Mouse (Mus musculus) embryo, embryonic 11.5 days (tissue): ENCODE data around the gene Pnpla8.
A peak's percentile ranks its signal among the peaks of the same experiment; 100 is the strongest.
"Not testable (repeated sequence)": the region's sequence is repeated elsewhere in the genome, so short reads cannot be mapped to it uniquely, and the experiment has no call there.

ENCODE experiments used
- DNase-seq: peaks from one replicate; pipeline ENCODE4 v3.0.0-alpha.2; 2012; ENCODE audit warnings: low read depth, low spot score

Pnpla8 gene

GRCm38 (mm10) chr12:44221070-44221469 lies at the start of gene Pnpla8:
Gene Pnpla8 (plus strand): TSS chr12:44221370.
- DNase-seq, result not testable (repeated sequence)

GRCm38 (mm10) chr12:44176331-44177037 lies 44.7 kb upstream of the Pnpla8 start:
- no peak for DNase-seq

- no peak for DNase-seq
Measured at GRCm38 (mm10) chr12:44177038-44177355, 44.2 kb upstream of the Pnpla8 start.

GRCm38 (mm10) chr12:44181081-44181982 lies 39.8 kb upstream of the Pnpla8 start:
- DNase-seq, result peak; percentile 29

- DNase-seq, result no peak
Measured at GRCm38 (mm10) chr12:44197873-44198525, 23.2 kb upstream of the Pnpla8 start.

GRCm38 (mm10) chr12:44209141-44209823 lies 11.9 kb upstream of the Pnpla8 start:
- DNase-seq, result no peak

GRCm38 (mm10) chr12:44209824-44210752 lies 11.1 kb upstream of the Pnpla8 start, which contains the start of gene Dnajb9:
Gene Dnajb9 (minus strand): TSS chr12:44210326.
- DNase-seq, result peak; percentile 99

- DNase-seq, result no peak
Measured at GRCm38 (mm10) chr12:44211555-44211954, 9.6 kb upstream of the Pnpla8 start.

GRCm38 (mm10) chr12:44221651-44222356 lies 634 bp downstream of the Pnpla8 start:
- DNase-seq, result no peak

- DNase-seq, result no peak
Measured at GRCm38 (mm10) chr12:44223044-44223443, 1.9 kb downstream of the Pnpla8 start.

GRCm38 (mm10) chr12:44224650-44225049 lies 3.5 kb downstream of the Pnpla8 start:
- no peak for DNase-seq

GRCm38 (mm10) chr12:44241090-44241489 lies 19.9 kb downstream of the Pnpla8 start:
- no peak for DNase-seq

GRCm38 (mm10) chr12:44242407-44242806 lies 21.2 kb downstream of the Pnpla8 start:
- no peak for DNase-seq

- no peak for DNase-seq
Measured at GRCm38 (mm10) chr12:44245739-44246138, 24.6 kb downstream of the Pnpla8 start.

- no peak for DNase-seq
Measured at GRCm38 (mm10) chr12:44248309-44248977, 27.3 kb downstream of the Pnpla8 start.

- no peak for DNase-seq
Measured at GRCm38 (mm10) chr12:44262612-44263011, 41.4 kb downstream of the Pnpla8 start.

GRCm38 (mm10) chr12:44265651-44266050 lies 44.5 kb downstream of the Pnpla8 start:
- no peak for DNase-seq

- DNase-seq, result no peak
Measured at GRCm38 (mm10) chr12:44267196-44267595, 46.0 kb downstream of the Pnpla8 start.

- DNase-seq, result peak; percentile 99
Measured at GRCm38 (mm10) chr12:44268728-44269302, 47.6 kb downstream of the Pnpla8 start.
